Mouse (Mus musculus): Measurements from ENCODE around the gene Pspn.

GRCm38 (mm10) chr17:57047406-57047805 lies 47.6 kb upstream of the Pspn start:
- no peak for TF ChIP-seq POLR2A (IDR thresholded peaks at IDR 0.05; ENCODE audit: insufficient read depth, low read depth, low read length)
- no peak for TF ChIP-seq CTCF (IDR thresholded peaks at IDR 0.05)

Measured in heart, adult 2 months (tissue).